Mouse (Mus musculus) lung, postnatal 14 days (tissue): ENCODE results near the gene Olfr987.
"Not testable (repeated sequence)": the region's sequence is repeated elsewhere in the genome, so short reads cannot be mapped to it uniquely, and the experiment has no call there.

ENCODE experiments used
- DNase-seq: peaks from one replicate; pipeline ENCODE4 v3.0.0; 2021

The Olfr987 gene

GRCm38 (mm10) chr2:85339215-85339614 is at the start of gene Olfr987:
TSS of gene Olfr987 (minus strand) at chr2:85339315.
- DNase-seq = not testable (repeated sequence)

- not testable (repeated sequence) for DNase-seq
These were observed 24.0 kb upstream of the Olfr987 start, which contains the start of gene Olfr988 for GRCm38 (mm10) chr2:85363127-85363526. TSS of gene Olfr988 (minus strand) at chr2:85363227.

- no peak for DNase-seq
These were observed 857 bp upstream of the Olfr987 start for GRCm38 (mm10) chr2:85339972-85340371.

- DNase-seq = no peak
These were observed 20.0 kb downstream of the Olfr987 start for GRCm38 (mm10) chr2:85319106-85319505.

DNA sequence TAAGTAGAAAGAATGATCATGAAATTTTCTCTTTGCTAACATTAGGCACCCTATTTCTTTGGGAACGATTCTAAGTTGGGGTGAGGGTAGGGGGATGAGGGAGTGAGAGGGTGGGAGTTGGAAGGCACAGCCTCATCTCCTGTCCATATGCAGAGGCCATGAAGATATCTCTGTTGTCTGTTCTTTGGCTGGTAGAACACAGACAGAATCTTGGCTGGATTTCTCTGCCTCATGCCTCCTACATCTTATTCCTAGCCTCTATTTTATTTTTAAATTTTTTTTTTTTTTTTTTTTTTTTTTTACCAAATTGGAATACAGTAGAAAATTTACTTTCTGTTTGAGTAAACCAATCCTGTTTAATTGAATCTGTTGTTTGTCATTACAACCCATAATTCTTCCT is 53.7 kb downstream of the Olfr987 start:
- DNase-seq = no peak

- DNase-seq = no peak
These were observed 54.5 kb downstream of the Olfr987 start for GRCm38 (mm10) chr2:85284626-85285025.

DNA sequence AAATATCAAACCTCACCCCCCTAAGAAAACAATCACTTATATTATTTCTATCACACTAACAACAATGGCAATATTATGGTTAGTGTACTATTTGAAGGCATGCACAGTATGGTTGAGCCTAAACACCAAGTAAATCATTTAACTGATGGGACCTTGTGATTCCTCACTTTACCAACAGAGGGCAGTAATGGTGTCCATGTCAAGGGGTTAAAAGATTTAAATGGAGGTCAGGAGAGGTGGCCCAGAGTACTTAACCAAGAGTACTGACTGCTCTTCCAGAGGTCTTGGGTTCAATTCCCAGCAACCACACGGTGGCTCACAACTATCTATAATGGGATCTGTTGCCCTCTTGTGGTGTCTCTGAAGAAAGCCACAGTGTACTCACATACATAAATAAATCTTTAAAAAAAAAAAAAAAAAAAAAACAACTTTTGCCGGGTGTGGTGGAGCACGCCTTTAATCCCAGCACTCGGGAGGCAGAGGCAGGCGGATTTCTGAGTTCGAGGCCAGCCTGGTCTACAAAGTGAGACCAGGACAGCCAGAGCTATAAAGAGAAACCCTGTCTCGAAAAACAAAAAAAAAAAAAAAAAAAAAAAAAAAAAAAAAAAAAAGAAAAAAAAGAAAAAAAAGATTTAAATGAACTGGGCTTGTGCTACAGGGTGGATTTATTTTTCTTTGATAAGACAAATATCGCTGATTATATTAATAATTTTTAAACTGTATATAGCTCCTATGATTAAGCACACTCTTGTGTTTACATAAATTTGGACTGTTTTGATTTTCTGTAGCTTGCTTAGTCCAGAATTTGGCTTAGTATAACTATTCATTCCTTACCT is 55.3 kb downstream of the Olfr987 start:
- no peak for DNase-seq

- no peak for DNase-seq
These were observed 58.1 kb downstream of the Olfr987 start for GRCm38 (mm10) chr2:85281023-85281422.
